Mouse (Mus musculus): ENCODE measurements around the gene Mtf2.
"Not testable (repeated sequence)": the region's sequence is repeated elsewhere in the genome, so short reads cannot be mapped to it uniquely, and the experiment has no call there.

The Mtf2 gene

DNA sequence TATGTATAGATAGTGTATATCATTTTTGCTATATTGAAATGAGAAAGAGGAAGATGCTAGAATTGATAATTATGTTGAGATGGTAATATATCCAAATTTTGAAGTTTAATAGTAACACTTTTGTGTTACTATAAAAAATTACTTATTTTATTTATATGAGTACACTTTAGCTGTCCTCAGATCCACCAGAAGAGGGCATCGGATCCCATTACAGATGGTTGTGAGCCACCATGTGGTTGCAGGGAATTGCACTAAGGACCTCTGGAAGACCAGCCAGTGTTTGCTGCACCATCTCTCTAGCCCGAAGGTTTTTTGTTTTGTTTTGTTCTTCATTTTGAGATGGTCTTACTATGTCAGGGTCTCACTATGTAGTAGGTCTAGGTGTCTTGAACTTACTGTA is 20.0 kb downstream of the Mtf2 start:
- DNase-seq = no peak

DNA sequence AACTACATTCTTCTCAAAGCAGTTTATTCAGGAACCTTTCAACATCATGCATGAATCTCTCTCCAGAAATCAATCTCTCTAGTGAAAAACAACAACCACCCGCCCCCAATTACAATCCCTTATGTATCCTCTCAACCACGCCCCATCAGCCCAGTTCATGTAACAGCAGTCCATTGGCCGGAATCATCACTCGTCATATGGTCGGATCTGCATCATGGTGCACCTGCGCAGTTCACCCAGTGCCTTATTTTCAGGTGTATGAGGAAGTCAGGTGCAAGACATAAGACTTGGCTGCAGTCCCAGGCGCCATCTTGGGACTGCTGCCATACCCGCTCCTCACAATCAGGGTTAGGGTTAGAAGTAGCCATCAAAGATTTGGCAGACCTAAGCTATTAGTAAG is 27.3 kb downstream of the Mtf2 start:
- DNase-seq = not testable (repeated sequence)

DNA sequence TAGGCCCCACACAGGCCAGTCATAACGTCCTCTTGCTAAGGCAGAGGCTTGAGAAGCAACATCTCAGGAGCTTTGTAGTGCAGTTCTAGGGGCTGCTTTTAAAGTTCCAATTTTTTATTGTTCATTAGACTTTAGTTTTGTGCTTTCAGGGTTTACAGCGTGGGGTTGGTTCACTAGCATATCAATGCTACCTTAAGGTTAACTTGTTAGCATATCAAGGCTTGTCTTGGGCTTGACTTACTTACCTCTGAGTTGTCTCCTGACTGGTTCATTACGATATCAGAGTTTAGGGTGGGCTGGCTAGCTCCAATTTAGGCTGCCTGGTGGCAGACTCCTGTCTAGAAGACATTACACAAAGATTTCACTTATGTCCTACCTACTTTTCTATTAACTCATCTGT is 32.2 kb downstream of the Mtf2 start:
- no peak for DNase-seq

DNA sequence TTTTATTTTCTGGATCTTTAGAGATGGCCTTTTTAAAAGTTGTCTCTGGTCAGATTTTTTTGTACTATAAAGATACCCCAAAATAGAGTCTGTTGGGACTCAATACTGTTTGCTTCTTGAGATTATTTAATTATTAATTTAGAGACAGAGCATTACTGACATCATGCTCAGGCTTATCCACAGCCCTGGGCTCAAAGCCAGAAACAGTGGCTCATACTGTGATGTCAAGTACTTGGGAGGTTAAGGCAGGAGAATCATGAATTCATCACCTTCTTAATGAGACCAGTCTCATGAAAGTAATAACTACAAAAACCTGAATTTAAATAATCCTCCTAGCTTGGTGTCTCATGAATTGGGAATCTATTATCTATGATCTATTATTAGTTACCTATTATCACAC is 34.7 kb downstream of the Mtf2 start:
- DNase-seq = no peak

DNA sequence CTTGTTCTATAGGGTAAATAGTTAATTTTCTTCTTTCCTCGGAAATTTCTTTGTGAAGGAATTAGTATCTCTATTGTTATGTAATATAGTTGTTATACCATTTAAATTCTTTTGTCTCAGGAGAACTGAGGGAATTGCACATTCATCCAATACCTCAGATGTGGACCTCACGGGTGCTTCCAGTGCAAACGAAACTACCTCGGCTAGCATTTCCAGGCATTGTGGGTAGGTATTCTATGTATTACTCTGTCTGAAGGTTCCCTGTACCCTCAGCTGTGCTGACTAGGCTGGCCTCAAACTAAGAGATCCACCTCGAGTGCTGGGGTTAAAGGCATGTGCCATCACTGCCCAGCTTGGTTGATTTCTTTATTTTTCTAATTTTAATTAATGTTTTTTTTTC is 38.8 kb downstream of the Mtf2 start:
- DNase-seq = no peak

- no peak for DNase-seq
These were observed 43.9 kb downstream of the Mtf2 start for GRCm38 (mm10) chr5:108109346-108109745.

- no peak for DNase-seq
These were observed 52.2 kb downstream of the Mtf2 start for GRCm38 (mm10) chr5:108117693-108118092.

DNA sequence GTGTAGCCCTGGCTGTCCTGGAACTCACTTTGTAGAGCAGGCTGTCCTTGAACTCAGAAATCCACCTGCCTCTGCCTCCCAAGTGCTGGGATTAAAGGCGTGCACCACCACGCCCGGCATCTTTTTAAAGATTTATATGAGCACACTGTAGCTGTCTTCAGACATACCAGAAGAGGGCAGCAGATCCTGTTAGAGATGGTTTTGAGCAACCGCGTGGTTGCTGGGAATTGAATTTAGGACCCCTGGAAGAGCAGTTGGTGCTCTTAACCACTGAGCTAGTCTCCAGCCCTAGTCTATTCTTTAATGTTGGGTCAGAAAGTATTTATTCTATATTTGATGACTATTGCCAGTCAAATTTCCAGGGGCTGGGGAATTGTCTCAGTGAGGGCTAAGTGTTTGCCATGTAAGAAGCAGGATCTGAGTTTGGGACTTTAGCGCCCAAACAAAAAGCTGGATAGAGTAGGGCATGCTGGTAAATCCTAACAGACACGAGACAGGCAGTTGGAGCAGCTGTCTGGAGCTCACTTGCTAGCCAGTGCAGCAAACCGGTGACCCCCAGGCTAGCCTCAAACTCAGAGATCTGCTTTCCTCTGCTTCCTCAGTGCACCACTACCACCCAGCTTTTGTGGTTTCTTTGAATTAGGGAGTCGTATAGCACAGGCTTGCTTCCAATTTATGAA is 54.9 kb downstream of the Mtf2 start:
- no peak for DNase-seq

DNA sequence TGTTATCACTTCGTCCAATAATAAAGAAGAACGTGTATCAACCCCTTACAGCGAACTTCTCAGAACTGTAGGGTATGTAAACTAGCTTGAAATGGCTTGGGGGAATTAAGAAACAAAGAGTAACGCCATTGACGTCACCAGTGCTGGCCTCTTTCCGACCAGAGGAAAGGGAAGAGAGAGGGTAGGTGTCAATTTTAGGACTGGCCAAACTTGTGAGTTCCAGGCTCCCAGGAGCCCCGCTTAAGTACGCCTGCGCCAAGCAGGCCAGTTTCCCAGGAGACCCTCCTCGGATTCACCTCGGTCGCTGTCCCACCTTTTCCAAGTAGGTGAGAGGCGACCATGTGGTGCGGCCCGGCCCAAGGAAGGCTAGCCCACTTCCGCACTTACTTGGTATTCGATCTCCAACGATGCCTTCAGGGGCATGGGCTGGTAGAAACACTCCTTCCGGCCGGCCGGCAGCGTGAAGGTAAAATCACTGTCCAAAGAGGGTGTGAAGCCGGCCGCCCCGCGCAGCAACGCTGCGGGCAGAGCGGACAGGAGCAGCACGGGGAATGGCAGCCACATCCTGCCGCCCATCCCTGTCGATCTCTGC is 66.5 kb downstream of the Mtf2 start:
- DNase-seq = peak; percentile 19

- DNase-seq = peak; percentile 99
These were observed 67.2 kb downstream of the Mtf2 start, which contains the start of the genes Tmed5 and Ccdc18 for GRCm38 (mm10) chr5:108132441-108133243. Gene Tmed5, minus strand, starts transcription at chr5:108132620. Gene Ccdc18, plus strand, starts transcription at chr5:108132875.

GRCm38 (mm10) chr5:108152592-108152991 is 87.1 kb downstream of the Mtf2 start:
- no peak for DNase-seq
